Mouse (Mus musculus): ENCODE measurements around the gene Mgat4a.

Gene Mgat4a

DNA sequence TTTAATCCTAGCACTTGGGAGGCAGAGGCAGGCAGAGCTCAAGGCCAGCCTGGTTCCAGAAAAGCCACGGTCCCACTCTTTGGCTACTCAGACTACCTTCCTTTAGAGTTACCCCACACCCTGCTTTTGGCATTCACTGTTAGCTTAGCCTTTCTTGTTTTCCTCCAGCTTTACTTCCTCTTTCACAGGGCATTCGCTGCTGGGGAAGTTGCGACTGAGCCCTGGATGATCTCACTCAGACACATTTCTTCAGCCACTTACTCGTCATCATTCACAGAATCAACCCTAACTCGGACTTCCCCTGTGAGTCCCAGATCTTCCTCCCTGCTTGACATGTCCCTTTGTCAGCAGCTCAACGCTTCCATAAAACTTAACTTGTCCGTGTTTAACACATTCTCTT is 49.1 kb downstream of the Mgat4a start:
- no peak for DNase-seq

DNA sequence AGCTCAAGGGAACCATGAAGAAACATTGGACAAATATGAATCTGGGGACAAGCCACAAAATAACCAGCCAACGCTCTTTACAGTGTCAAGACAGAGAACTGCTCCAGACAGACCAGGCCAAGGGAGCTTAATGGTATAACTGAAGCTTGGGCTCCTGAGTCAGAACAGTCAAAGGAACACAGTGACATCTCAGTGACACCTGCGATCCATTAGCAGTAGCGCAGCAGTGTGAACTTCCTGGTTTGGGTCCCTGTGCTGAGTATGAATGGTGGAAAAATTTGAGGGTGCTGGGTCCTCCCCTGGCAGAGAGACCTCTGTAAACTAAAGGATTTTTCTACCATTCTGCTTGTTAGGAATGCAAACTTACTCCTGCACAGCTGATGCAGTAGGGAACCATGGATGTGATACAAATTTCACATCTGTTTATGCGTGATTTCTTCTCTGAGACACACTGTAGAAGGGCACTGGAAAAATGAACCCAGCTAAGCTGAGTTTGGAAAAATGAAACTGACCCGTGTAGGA is 50.1 kb downstream of the Mgat4a start:
- DNase-seq = no peak

DNA sequence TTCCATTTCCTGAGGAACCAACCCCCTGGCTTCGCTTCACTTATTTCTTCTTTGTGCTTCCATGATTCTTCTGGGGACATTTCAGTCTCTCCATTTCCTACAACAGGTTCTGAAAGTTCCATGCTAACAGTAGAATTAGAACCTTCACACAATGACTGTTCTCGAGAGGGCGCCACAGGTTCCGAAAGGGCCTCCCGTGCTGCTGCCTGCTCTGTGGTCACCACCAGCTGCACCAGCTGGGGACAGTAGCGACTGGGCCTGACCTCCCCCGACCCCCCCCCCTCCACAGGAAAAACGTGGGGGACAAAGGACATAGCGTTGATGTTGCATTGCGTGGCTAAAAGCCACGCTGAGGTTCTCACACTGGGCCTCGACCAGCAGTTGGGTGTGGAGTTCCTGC is 52.3 kb downstream of the Mgat4a start:
- no peak for DNase-seq

DNA sequence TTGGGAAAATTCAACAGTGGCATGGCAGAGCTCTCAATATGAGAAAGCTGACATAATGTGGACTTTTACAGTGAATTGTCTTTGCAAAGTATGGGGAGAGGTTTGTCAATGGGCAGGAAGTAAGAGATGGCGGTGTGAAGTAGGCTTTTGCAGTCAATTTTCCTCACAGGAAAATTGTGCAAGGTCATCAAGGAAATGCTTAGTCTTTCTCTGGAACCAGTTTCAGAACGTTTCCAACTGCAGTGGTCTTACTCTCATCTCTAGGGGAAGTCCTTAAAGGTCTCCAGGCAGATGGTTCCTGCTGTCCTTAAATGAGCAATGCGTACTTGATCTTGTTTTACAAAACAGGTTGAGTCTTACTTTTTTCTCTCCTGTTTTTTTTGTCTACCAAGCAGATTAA is 53.8 kb downstream of the Mgat4a start:
- DNase-seq = no peak

DNA sequence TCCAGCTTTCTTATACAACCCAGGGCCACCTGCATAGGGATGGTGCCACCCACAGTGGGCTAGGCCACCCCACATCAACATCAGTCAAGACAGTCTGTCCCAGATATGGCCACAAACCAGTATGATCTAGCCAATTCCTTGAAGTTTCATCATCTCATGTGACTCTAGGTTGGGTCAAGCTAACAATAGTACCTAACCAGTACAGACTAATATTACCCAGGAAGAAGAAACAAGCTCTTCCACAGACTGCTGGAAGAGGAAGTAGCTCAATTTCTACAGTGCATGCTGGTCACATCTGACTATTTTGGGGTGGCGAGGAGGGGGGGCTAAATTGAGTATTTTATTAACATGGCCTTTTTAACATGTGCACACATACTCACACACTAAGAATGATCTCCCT is 54.4 kb downstream of the Mgat4a start:
- no peak for DNase-seq

DNA sequence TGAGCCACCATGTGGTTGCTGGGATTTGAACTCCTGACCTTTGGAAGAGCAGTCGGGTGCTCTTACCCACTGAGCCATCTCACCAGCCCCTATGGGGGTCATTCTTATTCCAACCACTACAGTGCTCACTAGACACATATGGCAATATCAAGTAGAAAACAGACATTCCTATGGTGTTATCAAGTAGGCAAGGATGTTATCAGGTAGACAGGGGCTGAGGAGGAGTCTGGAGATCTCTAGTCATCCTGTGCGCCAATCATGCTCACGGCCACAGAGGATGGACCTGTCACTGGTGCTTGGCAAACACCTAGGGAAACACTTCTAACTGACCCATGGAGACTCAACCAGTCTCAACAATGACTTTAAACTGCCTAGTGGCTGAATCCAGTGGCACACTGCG is 56.2 kb downstream of the Mgat4a start:
- DNase-seq = no peak

DNA sequence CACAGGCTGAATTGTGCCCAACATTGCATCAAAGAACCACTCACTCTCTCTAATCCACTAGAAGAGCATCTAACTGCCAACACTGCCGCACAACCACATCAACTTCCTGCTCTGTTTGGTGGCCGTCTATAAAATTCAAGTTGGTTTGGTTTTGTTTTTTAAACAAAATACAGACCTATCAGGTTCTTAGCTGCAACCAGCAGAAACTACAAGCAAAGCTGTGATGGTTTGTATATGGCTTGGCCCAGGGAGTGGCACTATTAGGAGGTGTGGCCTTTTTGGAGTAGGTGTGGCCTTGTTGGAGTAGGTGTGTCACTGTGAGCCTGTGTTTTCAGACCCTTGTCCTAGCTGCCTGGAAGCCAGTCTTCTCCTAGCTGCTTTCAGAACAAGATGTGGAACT is 59.5 kb downstream of the Mgat4a start:
- DNase-seq = no peak

DNA sequence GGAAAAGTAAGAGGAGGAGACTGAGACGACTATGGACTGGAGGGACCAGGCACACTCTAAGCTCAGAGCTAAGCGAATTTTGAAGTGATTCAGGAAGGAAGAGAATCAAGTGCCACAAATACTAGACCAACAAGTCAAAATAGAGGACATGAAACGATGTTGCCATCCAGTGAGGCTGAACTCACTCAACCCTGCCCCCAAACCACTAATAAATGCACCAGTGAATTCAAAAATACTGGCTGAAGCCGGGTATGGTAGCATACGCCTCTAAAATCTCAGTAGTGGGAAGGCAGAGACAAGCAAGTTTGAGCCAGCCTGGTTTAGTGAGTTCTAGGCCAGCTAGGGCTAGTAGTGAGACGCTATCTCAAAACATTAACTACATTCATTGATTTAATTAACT is 60.1 kb downstream of the Mgat4a start:
- no peak for DNase-seq

DNA sequence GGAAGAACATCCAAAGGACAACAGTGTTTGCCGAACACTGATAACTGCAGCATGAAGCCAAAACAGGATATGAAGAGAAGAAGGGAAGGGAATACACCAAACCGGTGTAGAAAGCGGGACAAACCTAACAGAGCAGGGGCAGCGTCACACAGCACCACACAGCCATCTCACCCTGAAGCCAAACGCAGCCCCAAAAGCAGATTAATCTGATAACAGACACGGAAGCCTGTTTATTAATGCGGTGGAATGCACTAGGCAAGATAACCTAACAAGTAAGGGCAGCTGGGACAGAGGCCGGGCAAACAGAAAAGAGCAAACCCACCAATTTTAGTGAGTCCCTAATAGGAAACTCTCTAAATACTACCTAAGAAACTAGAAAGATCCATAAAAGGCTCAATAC is 61.1 kb downstream of the Mgat4a start:
- DNase-seq = no peak

DNA sequence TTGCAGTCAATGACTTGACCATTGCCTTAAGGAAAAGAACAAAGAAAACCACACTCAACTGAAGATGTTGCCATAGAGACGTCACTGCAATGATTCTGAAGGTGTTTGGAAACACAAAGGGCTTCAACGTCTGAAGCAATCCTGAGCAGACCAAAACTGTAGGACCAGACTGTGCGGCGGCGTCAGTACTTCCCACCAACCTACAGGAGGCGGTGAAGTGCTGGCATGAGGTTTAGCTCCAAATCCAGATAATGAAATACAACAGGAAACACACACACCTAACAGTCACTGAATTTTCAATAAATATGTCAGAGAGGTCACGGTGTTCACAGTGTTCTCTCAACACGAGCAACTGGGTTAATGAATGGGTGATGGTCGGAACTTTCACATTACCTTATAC is 61.7 kb downstream of the Mgat4a start:
- no peak for DNase-seq

DNA sequence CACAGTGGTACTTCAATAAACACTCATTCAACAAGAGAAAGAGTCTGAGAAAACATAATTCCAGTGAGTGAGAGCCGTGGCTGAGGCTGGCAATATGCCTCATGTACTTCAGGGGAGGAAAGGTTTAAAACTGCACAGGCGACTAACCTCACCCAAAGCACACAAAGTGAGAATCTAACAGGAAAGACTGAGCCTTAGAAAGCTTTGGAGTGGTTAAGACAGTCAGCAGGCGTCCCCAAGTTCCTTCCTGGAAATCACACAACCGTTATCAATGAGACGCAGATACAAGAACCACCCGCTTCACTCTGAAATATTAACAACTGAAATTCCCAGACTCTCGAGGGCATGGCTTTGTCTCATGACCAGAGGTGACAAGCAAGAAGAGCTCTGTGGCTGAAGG is 62.4 kb downstream of the Mgat4a start:
- no peak for DNase-seq

DNA sequence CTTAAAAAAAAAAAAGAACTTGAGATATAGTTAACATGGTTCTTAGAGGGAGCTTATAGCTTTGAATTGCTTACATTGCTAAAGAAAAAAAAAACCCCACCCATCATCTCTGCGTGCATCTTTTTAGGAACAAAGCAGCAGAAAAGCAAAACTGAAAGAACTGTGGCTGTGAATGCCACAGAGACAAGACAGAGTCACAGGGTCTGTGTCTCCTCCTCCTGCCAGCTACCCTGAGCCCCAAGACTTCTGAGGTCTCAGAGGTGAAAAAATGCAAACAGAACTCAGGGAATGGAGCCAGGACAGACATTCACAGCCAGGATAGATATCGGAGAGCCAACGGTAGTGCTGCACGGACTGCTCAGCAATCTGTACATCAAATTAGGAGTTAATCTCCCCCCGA is 62.9 kb downstream of the Mgat4a start:
- no peak for DNase-seq

DNA sequence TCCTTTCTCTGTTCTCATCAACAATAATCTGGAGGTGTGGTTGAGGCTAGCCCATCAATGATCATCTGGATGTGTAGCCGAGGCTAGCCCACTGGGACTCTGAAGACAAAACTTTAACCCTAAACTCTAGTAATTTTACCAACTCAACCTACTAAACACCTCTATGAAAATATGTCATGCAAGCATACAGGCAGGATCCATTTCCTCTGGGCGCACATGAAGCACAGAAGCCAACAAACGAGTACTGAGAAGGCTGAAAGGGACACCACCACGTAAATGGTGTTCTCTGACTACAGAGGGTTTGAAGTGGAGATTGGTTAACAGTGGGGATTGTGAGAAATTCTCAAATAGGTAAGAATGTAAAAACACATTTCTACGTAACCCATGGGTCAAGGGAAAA is 63.6 kb downstream of the Mgat4a start:
- no peak for DNase-seq

DNA sequence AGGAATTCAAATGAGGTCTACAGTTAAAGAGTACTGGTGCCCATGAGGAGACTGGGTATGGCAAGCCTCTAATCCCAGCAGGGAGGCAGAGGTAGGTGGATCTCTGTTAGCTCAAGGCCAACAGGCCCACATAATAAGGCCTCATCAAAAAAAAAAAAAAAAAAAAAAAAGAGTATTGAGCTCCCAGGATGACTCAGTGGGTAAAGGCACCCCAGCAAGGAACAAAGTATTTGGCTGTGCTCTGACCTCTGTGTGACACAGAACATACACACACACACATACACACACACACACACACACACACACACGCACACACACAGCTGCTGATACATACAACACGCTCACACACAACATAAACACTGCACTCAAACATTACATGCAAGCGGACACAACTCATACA is 65.5 kb downstream of the Mgat4a start:
- DNase-seq = no peak

DNA sequence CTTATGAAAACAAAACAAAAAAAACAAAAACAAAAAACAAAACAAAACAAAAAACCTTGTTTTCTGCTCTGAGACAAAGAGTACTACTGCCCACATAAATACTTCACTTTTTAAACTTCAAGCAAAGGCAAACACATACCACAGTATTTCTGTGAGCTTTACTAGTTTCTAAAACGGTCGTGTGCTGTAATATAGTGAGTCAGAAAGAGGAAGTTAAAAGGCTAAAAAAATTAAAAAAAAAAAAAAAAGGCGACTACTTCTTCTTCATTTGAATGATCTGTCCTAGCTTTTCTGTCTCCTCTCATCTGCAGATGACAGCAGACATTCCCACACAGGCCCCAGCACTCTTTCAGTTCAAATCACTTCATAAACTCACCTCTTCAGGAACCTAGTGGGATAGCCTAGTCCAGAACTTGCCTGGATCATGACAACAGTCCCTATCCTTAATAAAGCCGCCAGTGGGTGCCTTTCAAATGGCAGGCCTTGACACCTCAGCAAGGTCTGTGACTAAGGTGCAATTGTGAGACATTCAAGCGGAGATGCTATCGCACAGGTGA is 66.1 kb downstream of the Mgat4a start:
- DNase-seq = no peak

DNA sequence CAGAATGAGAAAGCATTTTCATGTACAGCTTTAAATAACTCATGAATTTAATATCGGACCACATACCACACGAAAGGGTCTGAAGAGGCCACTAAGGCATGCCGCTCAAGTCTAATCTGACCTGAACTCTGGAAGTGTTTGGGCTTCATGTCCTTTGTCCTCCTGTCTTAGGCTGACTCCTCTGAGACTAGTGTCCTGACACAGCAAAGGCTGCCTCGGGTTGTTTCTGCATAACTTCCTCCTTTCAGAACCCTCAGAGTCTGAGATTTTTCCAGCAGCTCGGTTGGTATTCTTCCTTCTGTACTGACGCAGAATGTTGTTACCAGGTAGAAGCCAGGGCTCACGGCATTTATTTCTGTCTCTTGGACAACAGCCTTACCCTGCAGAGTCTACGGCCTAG is 66.8 kb downstream of the Mgat4a start:
- no peak for DNase-seq

DNA sequence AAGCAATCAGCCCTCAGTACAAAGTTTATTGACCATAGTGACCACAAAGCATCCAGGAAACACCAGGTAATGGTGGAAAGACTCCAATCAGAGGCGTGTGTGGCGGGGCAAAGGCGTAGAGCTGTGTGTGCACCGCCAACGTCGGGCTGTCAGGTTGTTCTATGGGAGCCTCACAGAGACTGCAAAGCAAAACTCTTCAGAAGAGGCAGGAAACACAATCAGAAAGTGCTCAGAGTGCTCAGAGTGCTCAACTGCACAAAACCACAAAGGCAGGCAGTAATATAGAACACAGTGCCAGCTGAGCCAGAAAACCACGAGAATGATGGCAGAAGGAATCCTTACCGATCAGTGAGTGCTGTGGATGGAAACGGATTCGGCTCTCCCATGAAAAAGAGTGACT is 67.6 kb downstream of the Mgat4a start:
- DNase-seq = no peak

DNA sequence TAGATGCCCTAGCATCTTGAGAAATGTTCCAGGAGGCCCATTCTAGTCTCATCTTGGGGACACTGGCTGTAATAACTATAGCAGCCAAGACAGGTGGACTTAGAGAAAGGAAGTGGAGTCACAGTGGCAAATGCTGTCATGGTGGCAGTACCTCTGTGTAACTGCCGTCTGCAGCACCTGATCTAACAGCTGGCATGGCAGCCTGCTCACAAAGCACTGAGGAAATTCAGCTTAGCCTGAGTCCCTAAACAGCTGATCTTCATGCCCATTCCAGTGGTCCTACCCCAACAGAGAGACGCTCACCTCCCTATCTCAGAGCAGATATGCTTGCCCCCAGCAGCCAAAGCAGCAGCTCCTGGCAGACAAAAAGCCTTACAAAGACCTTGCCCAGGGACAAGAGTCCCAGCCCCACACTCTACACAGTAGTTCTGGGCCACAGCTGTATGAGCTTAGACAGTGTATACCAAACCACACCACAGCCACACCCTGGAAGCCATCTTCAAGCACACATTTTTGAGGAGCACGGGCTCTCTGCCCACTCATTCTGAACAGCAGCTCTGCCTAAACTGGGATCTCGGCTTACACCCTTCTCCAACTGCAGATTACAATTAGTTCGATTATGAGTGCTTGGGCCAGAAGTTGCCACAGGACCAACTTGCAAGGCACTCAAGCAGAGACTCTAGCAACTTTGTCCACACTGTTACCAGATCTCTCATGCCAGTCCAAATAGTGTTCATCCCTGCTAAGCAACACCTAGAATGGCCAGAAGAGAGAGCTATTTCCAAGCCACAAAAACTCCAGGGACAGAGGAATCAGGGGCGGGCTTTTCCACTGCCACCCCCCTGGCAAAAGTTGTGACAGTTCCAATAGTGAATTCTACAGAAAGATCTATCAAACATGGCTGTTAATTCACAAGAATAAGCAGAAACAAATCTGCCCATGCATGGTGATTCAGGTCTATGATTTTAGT is 69.4 kb downstream of the Mgat4a start:
- DNase-seq = no peak

DNA sequence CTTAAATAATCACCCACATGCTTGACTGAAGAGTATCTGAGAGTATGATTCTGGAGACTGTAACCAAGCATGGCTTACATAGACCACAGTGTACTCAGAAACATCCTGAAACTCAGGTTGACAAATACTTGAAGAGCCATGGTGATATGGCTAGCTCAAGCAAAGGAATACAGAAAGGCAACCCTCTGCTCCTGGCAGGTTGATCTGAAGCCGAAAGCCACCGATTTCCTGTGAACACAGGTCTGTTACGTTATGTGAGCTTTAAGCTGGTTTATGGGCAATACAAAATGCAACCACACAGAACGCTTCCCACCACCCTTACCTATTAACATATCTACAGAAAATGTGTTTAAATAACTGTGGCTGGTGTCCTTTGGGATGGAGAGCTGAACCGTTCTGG is 71.8 kb downstream of the Mgat4a start:
- DNase-seq = no peak

DNA sequence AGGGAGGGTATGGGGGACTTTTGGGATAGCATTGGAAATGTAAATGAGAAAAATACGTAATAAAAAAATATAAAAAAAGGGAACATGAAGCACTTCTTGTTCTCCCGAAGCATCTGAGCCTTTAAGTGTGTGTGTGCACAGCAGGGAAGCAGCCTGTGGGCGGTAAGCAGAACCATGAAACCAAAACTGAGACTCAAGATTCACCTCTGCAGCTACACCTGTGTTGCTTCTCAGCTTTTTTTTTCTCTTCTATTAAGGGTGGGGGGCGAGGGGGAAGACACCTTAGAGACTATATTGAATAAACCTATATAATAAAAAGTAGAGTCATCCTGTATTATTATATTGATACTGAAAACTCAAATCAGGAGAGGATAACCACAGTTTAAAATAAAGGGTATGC is 73.0 kb downstream of the Mgat4a start:
- no peak for DNase-seq

DNA sequence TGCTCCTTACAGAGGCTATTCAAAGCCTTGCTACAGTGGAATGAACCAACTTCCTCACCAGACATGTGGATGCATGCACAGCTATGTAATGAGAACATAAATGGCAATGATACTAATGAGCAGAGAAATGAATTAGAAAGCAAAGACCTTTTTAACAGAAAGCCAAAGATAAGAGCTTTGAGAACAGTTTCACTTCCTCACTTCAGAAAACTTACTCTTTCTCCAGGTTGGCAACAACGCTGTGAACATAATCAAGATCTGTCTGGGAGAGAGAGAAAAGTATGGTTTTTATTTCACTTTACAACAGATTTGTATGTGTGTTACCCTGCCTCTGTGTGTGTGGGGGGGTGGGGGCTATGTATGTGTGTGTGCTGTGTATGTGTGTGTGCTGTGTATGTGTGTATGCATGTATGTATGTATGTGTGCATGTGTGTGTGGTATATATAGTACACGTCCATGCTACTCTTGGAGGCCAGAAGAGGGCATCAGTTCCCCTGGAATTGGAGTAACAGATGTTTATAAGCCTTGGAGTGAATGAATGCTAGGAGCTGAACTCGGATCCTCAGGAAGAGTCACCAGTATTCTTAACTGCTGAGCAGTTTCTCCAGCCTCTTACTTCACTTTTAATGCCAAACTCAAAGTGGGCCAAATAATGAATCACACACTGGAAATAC is 74.4 kb downstream of the Mgat4a start:
- DNase-seq = no peak

DNA sequence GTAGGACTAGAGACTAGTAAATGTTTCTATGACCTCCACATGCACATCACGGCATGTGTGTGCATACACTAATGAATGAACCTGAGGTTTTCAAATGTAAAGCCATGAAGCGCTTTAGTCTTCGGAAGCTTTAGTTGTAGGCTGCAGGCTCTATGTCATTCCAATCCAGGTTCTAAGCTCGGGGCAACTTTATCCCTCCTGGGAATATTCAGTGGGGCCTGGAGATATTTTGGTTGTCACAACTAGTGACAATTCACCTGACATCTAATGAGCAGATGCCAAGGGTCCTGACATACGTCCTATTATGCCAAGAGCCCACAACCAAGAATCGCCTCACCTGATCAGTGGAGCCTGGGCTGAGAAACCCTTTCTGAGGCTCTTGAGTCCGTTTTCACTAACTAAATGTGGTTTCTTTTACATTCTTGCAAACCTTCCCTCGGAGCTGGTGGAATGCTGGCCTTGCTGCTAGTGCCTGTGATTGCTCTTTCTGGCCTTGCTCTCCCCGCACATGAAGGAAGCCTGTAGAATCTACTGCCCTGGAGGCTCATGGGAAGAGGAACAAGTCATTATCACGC is 75.9 kb downstream of the Mgat4a start:
- DNase-seq = no peak

DNA sequence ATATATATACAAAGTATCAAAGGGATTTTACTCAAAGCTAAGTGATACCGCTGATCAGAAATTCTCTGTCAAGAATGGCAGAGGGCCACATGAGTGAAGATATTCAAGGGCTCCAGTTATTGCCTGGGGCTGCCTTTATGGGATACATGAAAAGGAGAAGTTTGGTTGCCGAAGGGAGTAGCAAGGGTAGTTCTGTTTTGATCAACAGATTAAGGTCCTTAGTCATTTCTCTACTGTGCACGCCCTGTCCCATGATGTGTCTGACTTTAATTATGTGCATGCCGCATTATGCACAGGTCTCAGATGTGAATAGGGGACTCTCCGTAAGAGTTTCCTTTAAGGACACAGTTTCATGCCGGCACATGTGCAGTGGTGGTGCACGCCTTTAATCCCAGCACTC is 83.3 kb downstream of the Mgat4a start:
- DNase-seq = no peak

DNA sequence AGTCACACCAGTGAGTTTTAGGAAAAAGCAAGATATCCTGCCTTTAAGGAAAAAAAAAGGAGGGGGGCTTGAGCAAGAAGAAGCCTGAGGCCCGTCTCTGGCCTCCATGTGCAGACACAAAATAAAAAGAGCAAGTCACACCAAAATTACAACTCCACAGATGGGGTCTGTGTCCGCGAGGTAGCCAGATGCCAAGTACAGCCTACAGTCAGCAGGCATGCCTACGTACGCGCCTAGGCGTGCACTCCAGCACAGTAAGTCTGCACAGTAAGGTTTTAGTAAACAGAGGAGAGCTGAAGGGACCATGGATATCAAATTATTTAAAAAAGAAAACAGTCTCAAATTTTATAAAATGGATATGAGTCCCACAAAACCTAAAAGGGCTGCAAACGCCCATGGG is 89.5 kb downstream of the Mgat4a start:
- DNase-seq = no peak

All from right cerebral cortex, postnatal 4 days (tissue).